Mouse (Mus musculus) spleen, adult 2 months (tissue): ENCODE data around the gene Slit3.

Experiments
- CTCF ChIP-seq: fragments of 200-500 bp; IDR thresholded peaks from 2 replicates; pipeline ENCODE4 v1.5.1; 2011; ENCODE audit warnings: mild to moderate bottlenecking, inconsistent platforms; ENCODE audit not compliant: insufficient read depth, insufficient read length, insufficient replicate concordance; ENCODE audit errors: extremely low read depth
- POLR2A ChIP-seq: fragments of 200-500 bp; IDR thresholded peaks from 2 replicates; pipeline ENCODE4 v1.6.1; 2011; ENCODE audit warnings: low read depth, low read length, inconsistent platforms

DNA sequence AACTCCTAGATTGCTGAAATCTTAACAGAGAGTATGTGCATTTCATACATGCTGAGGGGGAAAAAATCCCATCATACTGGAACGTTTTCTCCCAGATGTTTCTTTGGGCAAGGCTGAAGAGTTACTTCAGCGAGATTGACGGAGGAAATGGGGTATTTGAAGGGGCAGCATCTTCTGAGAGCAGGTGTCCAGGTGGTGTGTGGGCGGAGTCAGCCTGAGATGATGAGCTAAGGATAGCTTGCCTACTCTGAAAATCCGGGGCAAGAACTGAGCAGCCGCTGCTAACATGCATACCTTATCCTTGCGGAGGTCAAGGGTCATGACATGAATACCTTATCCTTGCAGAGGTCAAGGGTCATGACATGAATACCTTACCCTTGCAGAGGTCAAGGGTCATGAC is 576.5 kb downstream of the Slit3 start:
- TF ChIP-seq POLR2A (no peak), CTCF (no peak)
